Mouse (Mus musculus): ENCODE data around the gene Hnrnpl. TPM values are rescaled to one million over a fixed set of nuclear protein-coding genes. Genes with fewer than 3 reads are reported as not detected.

The Hnrnpl gene
- polyA plus RNA-seq, 1 experiment: 633 TPM

- Histone ChIP-seq H3K9me3 (replicated peaks; ENCODE audit: control insufficient read depth, insufficient read depth, low read length, poor library complexity, severe bottlenecking) (no peaks in the 10 kb centered on the region), H3K27ac (ENCODE audit: insufficient read depth, low read length) (no peak overlapping the region), H3K36me3 (ENCODE audit: control insufficient read depth, insufficient read depth, low read length, poor library complexity, severe bottlenecking) (no peaks in the 10 kb centered on the region), H3K9ac (ENCODE audit: low read depth, poor library complexity, severe bottlenecking) (no peak overlapping the region), H3K4me1 (ENCODE audit: control insufficient read depth, insufficient read depth, low read length) (no peaks in the 10 kb centered on the region), H3K27me3 (ENCODE audit: control insufficient read depth, insufficient read depth, low read length, poor library complexity, severe bottlenecking) (no peaks in the 10 kb centered on the region), H3K4me3 (ENCODE audit: low read depth, low read length) (no peak overlapping the region)
- TF ChIP-seq CTCF (IDR thresholded peaks at IDR 0.05; ENCODE audit: low read depth, low read length) (no peak), EP300 (IDR thresholded peaks at IDR 0.05; ENCODE audit: insufficient read depth, low read depth, low read length) (no peak)
Observed at GRCm38 (mm10) chr7:28849700-28850236, 41.4 kb downstream of the Hnrnpl start.

DNA sequence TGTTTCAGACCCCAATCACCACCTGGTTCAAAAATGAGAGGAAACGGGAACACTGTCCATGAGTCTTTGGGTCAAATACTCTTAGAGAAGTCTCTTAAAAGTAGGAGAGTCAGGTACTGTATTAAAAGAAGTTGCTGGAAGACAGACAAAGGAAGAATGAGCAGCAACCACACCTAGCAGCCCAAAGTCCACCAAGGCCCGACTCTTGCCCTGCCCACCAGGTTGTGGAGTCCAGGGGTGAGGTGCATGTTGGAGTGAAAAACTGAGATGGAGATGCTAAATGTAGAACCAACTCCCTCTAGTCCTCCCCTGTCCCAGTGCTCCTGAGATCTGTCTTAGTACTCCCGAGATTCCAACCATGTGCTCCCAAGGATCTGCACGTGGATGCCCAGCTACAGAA lies 42.3 kb downstream of the Hnrnpl start:
- Histone ChIP-seq H3K4me3 (ENCODE audit: low read depth, low read length) (no peak overlapping the region), H3K36me3 (ENCODE audit: control insufficient read depth, insufficient read depth, low read length, poor library complexity, severe bottlenecking) (no peaks in the 10 kb centered on the region), H3K4me1 (ENCODE audit: control insufficient read depth, insufficient read depth, low read length) (no peaks in the 10 kb centered on the region), H3K27ac (ENCODE audit: insufficient read depth, low read length) (no peak overlapping the region), H3K9me3 (replicated peaks; ENCODE audit: control insufficient read depth, insufficient read depth, low read length, poor library complexity, severe bottlenecking) (no peaks in the 10 kb centered on the region), H3K27me3 (ENCODE audit: control insufficient read depth, insufficient read depth, low read length, poor library complexity, severe bottlenecking) (no peaks in the 10 kb centered on the region), H3K9ac (ENCODE audit: low read depth, poor library complexity, severe bottlenecking) (no peak overlapping the region)
- no peak for TF ChIP-seq POLR2A (IDR thresholded peaks at IDR 0.05; ENCODE audit: insufficient read depth, low read length)

DNA sequence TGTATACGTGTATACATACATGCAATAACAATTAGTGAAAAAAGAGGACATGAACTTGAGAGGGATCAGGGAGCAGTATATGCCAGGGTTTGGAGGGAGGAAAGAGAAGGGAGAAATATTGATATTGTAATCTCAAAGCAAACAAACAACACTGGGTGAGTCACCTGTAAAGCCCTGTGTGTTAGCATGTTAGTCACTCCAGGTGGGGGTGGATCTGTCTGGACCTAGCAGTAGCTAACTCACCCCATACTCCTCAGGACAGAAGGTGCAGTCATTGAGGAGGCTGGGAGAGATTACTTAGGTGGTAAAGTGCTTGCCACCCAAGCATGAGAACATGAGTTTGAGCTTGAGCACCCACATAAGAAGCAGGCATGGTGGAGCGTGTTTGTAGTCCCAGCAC lies 51.6 kb downstream of the Hnrnpl start:
- Histone ChIP-seq H3K27ac (ENCODE audit: insufficient read depth, low read length) (no peak overlapping the region), H3K4me1 (ENCODE audit: control insufficient read depth, insufficient read depth, low read length) (peaks cover 5% of the 10 kb centered on the region), H3K9ac (ENCODE audit: low read depth, poor library complexity, severe bottlenecking) (no peak overlapping the region), H3K4me3 (ENCODE audit: low read depth, low read length) (no peak overlapping the region), H3K9me3 (replicated peaks; ENCODE audit: control insufficient read depth, insufficient read depth, low read length, poor library complexity, severe bottlenecking) (no peaks in the 10 kb centered on the region), H3K36me3 (ENCODE audit: control insufficient read depth, insufficient read depth, low read length, poor library complexity, severe bottlenecking) (no peaks in the 10 kb centered on the region), H3K27me3 (ENCODE audit: control insufficient read depth, insufficient read depth, low read length, poor library complexity, severe bottlenecking) (no peaks in the 10 kb centered on the region)
- no peak for TF ChIP-seq CTCF (IDR thresholded peaks at IDR 0.05; ENCODE audit: low read depth, low read length)
- TF ChIP-seq POLR2A (IDR thresholded peaks at IDR 0.05; ENCODE audit: insufficient read depth, low read length): no peak
- TF ChIP-seq EP300 (IDR thresholded peaks at IDR 0.05; ENCODE audit: insufficient read depth, low read depth, low read length): no peak

DNA sequence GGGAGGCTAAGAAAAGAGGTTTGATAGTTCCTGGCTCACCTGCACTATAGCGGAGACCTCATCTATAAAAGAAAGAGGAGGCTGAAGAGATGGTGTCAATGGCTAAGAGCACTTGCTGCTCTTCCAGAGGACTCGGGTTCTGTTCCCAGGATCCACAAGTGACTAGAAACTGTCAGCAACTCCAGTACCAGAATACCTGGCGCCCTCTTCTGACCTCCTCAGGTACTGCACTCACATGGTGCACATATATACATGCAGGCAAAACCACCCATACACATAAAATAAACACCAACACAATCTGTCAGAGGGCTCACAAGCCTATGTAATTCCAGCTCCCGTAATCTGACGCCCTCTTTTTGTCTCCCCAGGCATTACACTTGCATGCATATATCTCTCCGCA lies 52.6 kb downstream of the Hnrnpl start:
- H3K9me3 ChIP-seq (replicated peaks; ENCODE audit: control insufficient read depth, insufficient read depth, low read length, poor library complexity, severe bottlenecking): no peaks in the 10 kb centered on the region
- no peak overlapping the region for H3K9ac ChIP-seq (ENCODE audit: low read depth, poor library complexity, severe bottlenecking)
- H3K4me3 ChIP-seq (ENCODE audit: low read depth, low read length): no peak overlapping the region
- H3K36me3 ChIP-seq (ENCODE audit: control insufficient read depth, insufficient read depth, low read length, poor library complexity, severe bottlenecking): no peaks in the 10 kb centered on the region
- H3K27me3 ChIP-seq (ENCODE audit: control insufficient read depth, insufficient read depth, low read length, poor library complexity, severe bottlenecking): no peaks in the 10 kb centered on the region
- peaks cover 7% of the 10 kb centered on the region for H3K4me1 ChIP-seq (ENCODE audit: control insufficient read depth, insufficient read depth, low read length)
- H3K27ac ChIP-seq (ENCODE audit: insufficient read depth, low read length): no peak overlapping the region
- TF ChIP-seq EP300 (IDR thresholded peaks at IDR 0.05; ENCODE audit: insufficient read depth, low read depth, low read length): no peak
- peak; percentile 9 for TF ChIP-seq CTCF (IDR thresholded peaks at IDR 0.05; ENCODE audit: low read depth, low read length)

GRCm38 (mm10) chr7:28862817-28863499 lies 54.6 kb downstream of the Hnrnpl start:
- Histone ChIP-seq H3K9ac (ENCODE audit: low read depth, poor library complexity, severe bottlenecking) (no peak overlapping the region), H3K27ac (ENCODE audit: insufficient read depth, low read length) (no peak overlapping the region), H3K9me3 (replicated peaks; ENCODE audit: control insufficient read depth, insufficient read depth, low read length, poor library complexity, severe bottlenecking) (no peaks in the 10 kb centered on the region), H3K36me3 (ENCODE audit: control insufficient read depth, insufficient read depth, low read length, poor library complexity, severe bottlenecking) (no peaks in the 10 kb centered on the region), H3K4me3 (ENCODE audit: low read depth, low read length) (no peak overlapping the region), H3K27me3 (ENCODE audit: control insufficient read depth, insufficient read depth, low read length, poor library complexity, severe bottlenecking) (no peaks in the 10 kb centered on the region), H3K4me1 (ENCODE audit: control insufficient read depth, insufficient read depth, low read length) (peaks cover 10% of the 10 kb centered on the region)
- TF ChIP-seq CTCF (IDR thresholded peaks at IDR 0.05; ENCODE audit: low read depth, low read length) (no peak), EP300 (IDR thresholded peaks at IDR 0.05; ENCODE audit: insufficient read depth, low read depth, low read length) (no peak), POLR2A (IDR thresholded peaks at IDR 0.05; ENCODE audit: insufficient read depth, low read length) (no peak)

DNA sequence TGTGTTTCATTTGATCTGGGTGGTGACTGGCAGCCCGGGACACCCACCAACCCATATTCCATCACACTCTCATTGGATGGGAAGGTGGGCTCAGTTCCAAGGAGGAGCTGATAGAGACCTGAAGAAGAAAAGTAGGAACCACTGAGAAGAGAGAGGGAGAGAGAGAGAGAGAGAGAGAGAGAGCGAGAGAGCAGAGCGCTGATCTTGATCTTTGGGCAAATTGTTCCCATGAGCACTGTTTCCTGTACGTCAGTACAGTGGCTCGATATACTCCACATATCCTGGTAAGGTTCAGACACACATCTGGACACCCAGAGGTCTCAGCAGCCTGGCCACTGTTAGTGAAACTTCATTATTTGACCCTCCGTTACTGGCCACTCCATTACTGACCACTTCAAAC lies 55.2 kb downstream of the Hnrnpl start, which contains the start of gene Lgals7:
Gene Lgals7 (plus strand): TSS at position 314 of the 400 bp plus-strand sequence.
- no peaks in the 10 kb centered on the region for H3K36me3 ChIP-seq (ENCODE audit: control insufficient read depth, insufficient read depth, low read length, poor library complexity, severe bottlenecking)
- H3K27me3 ChIP-seq (ENCODE audit: control insufficient read depth, insufficient read depth, low read length, poor library complexity, severe bottlenecking): no peaks in the 10 kb centered on the region
- H3K4me1 ChIP-seq (ENCODE audit: control insufficient read depth, insufficient read depth, low read length): peaks cover 10% of the 10 kb centered on the region
- no peak within 1 kb of the TSS for H3K4me3 ChIP-seq (ENCODE audit: low read depth, low read length)
- TF ChIP-seq CTCF (IDR thresholded peaks at IDR 0.05; ENCODE audit: low read depth, low read length) (no peak), EP300 (IDR thresholded peaks at IDR 0.05; ENCODE audit: insufficient read depth, low read depth, low read length) (no peak)
- H3K27ac ChIP-seq (ENCODE audit: insufficient read depth, low read length): no peak within 1 kb of the TSS
- H3K9ac ChIP-seq (ENCODE audit: low read depth, poor library complexity, severe bottlenecking): no peak within 1 kb of the TSS
- no peaks in the 10 kb centered on the region for H3K9me3 ChIP-seq (replicated peaks; ENCODE audit: control insufficient read depth, insufficient read depth, low read length, poor library complexity, severe bottlenecking)
